Mouse (Mus musculus): ENCODE measurements around the gene Pom121l2. TPM values are rescaled to one million over a fixed set of nuclear protein-coding genes. Genes with fewer than 3 reads are reported as not detected.
A peak's percentile ranks its signal among the peaks of the same experiment; 100 is the strongest.

Gene Pom121l2
- polyA plus RNA-seq, 1 experiment from 2014 or later, result not detected

GRCm38 (mm10) chr13:22013716-22014115, 32.7 kb downstream of the Pom121l2 start:
- Histone ChIP-seq H3K27me3 (ENCODE audit: low read depth, poor library complexity, severe bottlenecking) (peaks cover 91% of the 10 kb centered on the region), H3K4me1 (peaks cover 13% of the 10 kb centered on the region), H3K4me3 (peak overlapping the region; percentile 36), H3K9me3 (replicated peaks) (0 out of 2 replicates have a peak, but pooled peaks cover 2% of the 10 kb centered on the region), H3K27ac (replicated peaks) (no peak overlapping the region), H3K36me3 (no peaks in the 10 kb centered on the region)
- WGBS, result 19% methylated on average over 13 of the region's 13 CpGs
- no peak for DNase-seq (ENCODE audit: low spot score)

GRCm38 (mm10) chr13:22014411-22014845, 33.4 kb downstream of the Pom121l2 start:
- DNase-seq (ENCODE audit: low spot score), result no peak
- no peaks in the 10 kb centered on the region for H3K36me3 ChIP-seq
- H3K9me3 ChIP-seq (replicated peaks), result 0 out of 2 replicates have a peak, but pooled peaks cover 2% of the 10 kb centered on the region
- H3K4me3 ChIP-seq, result peak overlapping the region; percentile 36
- no peak overlapping the region for H3K27ac ChIP-seq (replicated peaks)
- peaks cover 13% of the 10 kb centered on the region for H3K4me1 ChIP-seq
- H3K27me3 ChIP-seq (ENCODE audit: low read depth, poor library complexity, severe bottlenecking), result peaks cover 91% of the 10 kb centered on the region
- WGBS, result 17% methylated on average over 17 of the region's 17 CpGs

- Histone ChIP-seq H3K27me3 (ENCODE audit: low read depth, poor library complexity, severe bottlenecking) (peaks cover 85% of the 10 kb centered on the region), H3K4me3 (peak overlapping the region; percentile 20), H3K27ac (replicated peaks) (no peak overlapping the region), H3K4me1 (peaks cover 21% of the 10 kb centered on the region), H3K36me3 (no peaks in the 10 kb centered on the region), H3K9me3 (replicated peaks) (0 out of 2 replicates have a peak, but pooled peaks cover 2% of the 10 kb centered on the region)
- DNase-seq (ENCODE audit: low spot score), result peak; percentile 85
- 16% methylated on average over 27 of the region's 27 CpGs for WGBS
Observed at GRCm38 (mm10) chr13:22015479-22016450, 34.8 kb downstream of the Pom121l2 start.

GRCm38 (mm10) chr13:22019934-22020835, 39.2 kb downstream of the Pom121l2 start:
- H3K4me1 ChIP-seq, result peaks cover 10% of the 10 kb centered on the region; the same call in 1 of the 2 replicates
- peak overlapping the region; percentile 65 for H3K4me3 ChIP-seq
- H3K9me3 ChIP-seq (replicated peaks), result 0 out of 2 replicates have a peak, but pooled peaks cover 1% of the 10 kb centered on the region
- no peak overlapping the region for H3K27ac ChIP-seq (replicated peaks)
- peak; percentile 49 for DNase-seq (ENCODE audit: low spot score)
- peaks cover 40% of the 10 kb centered on the region for H3K27me3 ChIP-seq (ENCODE audit: low read depth, poor library complexity, severe bottlenecking)
- no peaks in the 10 kb centered on the region for H3K36me3 ChIP-seq
- WGBS, result under 1% methylated on average over 44 of the region's 44 CpGs

- 0% methylated on average over 8 of the region's 8 CpGs for WGBS
- Histone ChIP-seq H3K9me3 (replicated peaks) (no peaks in the 10 kb centered on the region), H3K27me3 (ENCODE audit: low read depth, poor library complexity, severe bottlenecking) (peaks cover 36% of the 10 kb centered on the region), H3K4me1 (peaks cover 15% of the 10 kb centered on the region), H3K4me3 (peak overlapping the region; percentile 65), H3K36me3 (no peaks in the 10 kb centered on the region), H3K27ac (replicated peaks) (no peak overlapping the region)
- DNase-seq (ENCODE audit: low spot score), result peak; percentile 61
Observed at GRCm38 (mm10) chr13:22020901-22021339, 39.9 kb downstream of the Pom121l2 start.

GRCm38 (mm10) chr13:22021581-22021980, 40.6 kb downstream of the Pom121l2 start:
- Histone ChIP-seq H3K27me3 (ENCODE audit: low read depth, poor library complexity, severe bottlenecking) (peaks cover 30% of the 10 kb centered on the region), H3K4me3 (peak overlapping the region; percentile 65), H3K4me1 (peaks cover 17% of the 10 kb centered on the region), H3K9me3 (replicated peaks) (no peaks in the 10 kb centered on the region), H3K36me3 (no peaks in the 10 kb centered on the region), H3K27ac (replicated peaks) (peak overlapping the region; percentile 38)
- no peak for DNase-seq (ENCODE audit: low spot score)
- under 1% methylated on average over 11 of the region's 11 CpGs for WGBS

- H3K27ac ChIP-seq (replicated peaks), result no peak overlapping the region; the same call in 1 of the 2 replicates
Observed at GRCm38 (mm10) chr13:22022241-22022640, 41.2 kb downstream of the Pom121l2 start.

GRCm38 (mm10) chr13:22026058-22027031, 45.4 kb downstream of the Pom121l2 start:
- Histone ChIP-seq H3K27me3 (ENCODE audit: low read depth, poor library complexity, severe bottlenecking) (no peaks in the 10 kb centered on the region), H3K36me3 (no peaks in the 10 kb centered on the region), H3K27ac (replicated peaks) (peak overlapping the region; percentile 79), H3K9me3 (replicated peaks) (no peaks in the 10 kb centered on the region), H3K4me1 (peaks cover 24% of the 10 kb centered on the region), H3K4me3 (peak overlapping the region; percentile 64)
- DNase-seq (ENCODE audit: low spot score), result peak; percentile 90
- WGBS, result 1% methylated on average over 35 of the region's 35 CpGs

More at GRCm38 (mm10) chr13:22022241-22022640, 41.2 kb downstream of the Pom121l2 start:
- Histone ChIP-seq H3K27me3 (ENCODE audit: low read depth, poor library complexity, severe bottlenecking) (peaks cover 29% of the 10 kb centered on the region), H3K4me3 (peak overlapping the region; percentile 65), H3K36me3 (no peaks in the 10 kb centered on the region), H3K9me3 (replicated peaks) (no peaks in the 10 kb centered on the region), H3K4me1 (peaks cover 17% of the 10 kb centered on the region)
- DNase-seq (ENCODE audit: low spot score), result peak; percentile 83
- WGBS, result 0% methylated on average over 9 of the region's 9 CpGs

- peak overlapping the region; percentile 60 for H3K4me3 ChIP-seq
- no peaks in the 10 kb centered on the region for H3K27me3 ChIP-seq (ENCODE audit: low read depth, poor library complexity, severe bottlenecking)
- under 1% methylated on average over 40 of the region's 40 CpGs for WGBS
- H3K27ac ChIP-seq (replicated peaks), result peak overlapping the region; percentile 84
- no peaks in the 10 kb centered on the region for H3K9me3 ChIP-seq (replicated peaks)
- peaks cover 27% of the 10 kb centered on the region for H3K4me1 ChIP-seq
- H3K36me3 ChIP-seq, result no peaks in the 10 kb centered on the region
- DNase-seq (ENCODE audit: low spot score), result peak; percentile 95
Observed at GRCm38 (mm10) chr13:22028673-22029460, 47.9 kb downstream of the Pom121l2 start.

GRCm38 (mm10) chr13:22029928-22030327, 48.9 kb downstream of the Pom121l2 start:
- WGBS, result 28% methylated on average over 8 of the region's 8 CpGs

GRCm38 (mm10) chr13:22030493-22030892, 49.5 kb downstream of the Pom121l2 start:
- Histone ChIP-seq H3K4me3 (no peak overlapping the region), H3K36me3 (no peaks in the 10 kb centered on the region), H3K4me1 (peaks cover 35% of the 10 kb centered on the region), H3K27me3 (ENCODE audit: low read depth, poor library complexity, severe bottlenecking) (no peaks in the 10 kb centered on the region), H3K27ac (replicated peaks) (no peak overlapping the region), H3K9me3 (replicated peaks) (no peaks in the 10 kb centered on the region)
- 20% methylated on average over 4 of the region's 4 CpGs for WGBS
- no peak for DNase-seq (ENCODE audit: low spot score)

More at GRCm38 (mm10) chr13:22029928-22030327, 48.9 kb downstream of the Pom121l2 start:
- H3K4me3 ChIP-seq, result peak overlapping the region; percentile 60
- H3K27ac ChIP-seq (replicated peaks), result no peak overlapping the region
- H3K27me3 ChIP-seq (ENCODE audit: low read depth, poor library complexity, severe bottlenecking), result no peaks in the 10 kb centered on the region
- DNase-seq (ENCODE audit: low spot score), result peak; percentile 50
- no peaks in the 10 kb centered on the region for H3K9me3 ChIP-seq (replicated peaks)
- peaks cover 35% of the 10 kb centered on the region for H3K4me1 ChIP-seq
- H3K36me3 ChIP-seq, result no peaks in the 10 kb centered on the region
